Mouse (Mus musculus) megakaryocyte, embryonic 14.5 days (primary cell): ENCODE measurements around the gene Dctd.

ENCODE experiments used
- FLI1 ChIP-seq: IDR thresholded peaks from 2 replicates; pipeline ENCODE4 v1.6.1; 2012; ENCODE audit warnings: low read length, inconsistent platforms, mixed read lengths
- GATA1 ChIP-seq: IDR thresholded peaks from 3 replicates; pipeline ENCODE4 v1.6.1; 2012; ENCODE audit warnings: mixed read lengths, low read length, inconsistent platforms, borderline replicate concordance

DNA sequence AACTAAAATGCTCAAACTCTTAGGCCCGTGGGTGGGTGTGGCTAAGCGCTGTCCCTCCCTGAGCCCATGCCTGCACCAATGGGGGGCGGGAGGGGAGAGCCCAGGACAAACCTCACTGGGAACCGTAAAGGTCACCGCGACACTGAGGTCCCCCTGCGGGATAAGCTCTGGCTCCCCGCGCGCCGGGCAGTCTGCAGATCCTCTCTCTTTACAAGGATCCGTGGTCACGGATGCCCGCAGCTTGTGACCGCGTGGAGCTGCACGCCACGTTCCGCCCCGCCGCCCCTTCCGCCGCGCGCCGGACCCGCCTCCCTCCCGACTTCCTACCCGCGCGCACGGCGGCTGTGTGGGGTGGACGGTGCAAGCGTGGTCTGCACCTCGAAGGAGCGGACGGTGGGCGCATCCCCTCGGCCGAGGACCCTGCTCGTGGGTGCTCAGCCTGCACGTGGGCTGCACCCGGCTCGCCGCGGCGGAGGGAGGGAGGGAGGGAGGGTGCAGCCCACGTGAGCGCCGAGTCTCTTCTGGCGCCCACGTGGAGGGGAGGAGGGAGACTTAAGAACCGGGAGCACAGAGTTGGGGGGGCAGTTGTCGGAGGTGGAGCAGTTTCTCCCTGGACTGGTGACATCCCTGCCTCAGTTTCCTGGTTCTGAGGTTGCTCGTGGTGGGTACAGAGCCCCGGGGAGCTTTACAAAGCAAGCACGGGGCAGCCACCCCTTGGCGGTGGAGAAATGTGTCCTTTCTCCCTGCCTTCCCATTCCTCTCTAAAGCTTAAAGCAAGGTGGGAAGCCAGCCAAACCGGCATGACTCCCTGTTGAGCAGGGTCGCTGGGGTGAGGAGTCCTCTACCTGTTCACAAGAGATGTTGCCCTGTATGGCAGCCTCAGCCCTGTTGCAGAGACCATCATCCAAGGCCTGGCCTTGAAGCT lies 11.2 kb downstream of the Dctd start:
- TF ChIP-seq GATA1 (no peak), FLI1 (no peak)
